Mouse (Mus musculus) midbrain, embryonic 14.5 days (tissue): ENCODE results near the gene Mt2. TPM values are rescaled to one million over a fixed set of nuclear protein-coding genes. Genes with fewer than 3 reads are reported as not detected.

ENCODE experiments used
- polyA plus RNA-seq: library from polyadenylated mRNA; unstranded; fragments of >200 nt; fragmentation: Nextera tagmentation; extraction: Ambion mirVana; gene quantifications from 2 replicates; pipeline ENCODE4 v1.2.1, GENCODE M21; 2014

Mt2 gene
- polyA plus RNA-seq, 1 experiment from 2014 or later, result 9.3 TPM

Other genes with a start within 250 kb of the Mt2 start
- gene Amfr, start 159.8 kb upstream of the Mt2 start, polyA plus RNA-seq, result 65.0 and 81.6 TPM in 2 replicates
- gene Nudt21, start 135.6 kb upstream of the Mt2 start, polyA plus RNA-seq, result 99.1 and 120 TPM in 2 replicates
- 11.9 and 16.3 TPM in 2 replicates for gene Ogfod1, start 135.5 kb upstream of the Mt2 start, polyA plus RNA-seq
- 22.3 and 24.3 TPM in 2 replicates for gene Bbs2, start 73.7 kb upstream of the Mt2 start, polyA plus RNA-seq
- not detected in 2 replicates for gene Mt4, start 35.5 kb upstream of the Mt2 start, polyA plus RNA-seq
- 137 and 212 TPM in 2 replicates for gene Mt3, start 20.1 kb upstream of the Mt2 start, polyA plus RNA-seq
- 34.9 and 38.4 TPM in 2 replicates for gene Mt1, start 6.4 kb downstream of the Mt2 start, polyA plus RNA-seq
- 58.5 and 75.4 TPM in 2 replicates for gene Nup93, start 41.9 kb downstream of the Mt2 start, polyA plus RNA-seq
- gene Slc12a3, start 156.5 kb downstream of the Mt2 start, polyA plus RNA-seq, result 0.07 TPM in 1 of 2 replicates, not detected in the other
- gene Herpud1, start 213.8 kb downstream of the Mt2 start, polyA plus RNA-seq, result 60.9 and 72.2 TPM in 2 replicates